Mouse (Mus musculus) CH12.LX (cell line): ENCODE measurements around the gene Pafah2. TPM values are rescaled to one million over a fixed set of nuclear protein-coding genes. Genes with fewer than 3 reads are reported as not detected.

Experiments
- DNase-seq: peaks from one replicate; pipeline ENCODE4 v3.0.0-alpha.2; 2013; ENCODE audit errors: extremely low read depth
- H3K27ac ChIP-seq: 2 replicates; pipeline ENCODE4 v1.5.1; 2012; ENCODE audit warnings: low read depth, mild to moderate bottlenecking, control low read depth, moderate library complexity; ENCODE audit not compliant: insufficient read depth
- H3K27me3 ChIP-seq: replicated peaks from 2 replicates; pipeline ENCODE3; 2012; ENCODE audit warnings: inconsistent platforms
- H3K36me3 ChIP-seq, 2 experiments: replicated peaks in 1 of 2; 2 replicates each; pipeline versions ENCODE3 to v1.6.1; 2012; ENCODE audit warnings: inconsistent platforms in 1 of 2, low read length in 1 of 2, mild to moderate bottlenecking in 1 of 2, mixed read lengths in 1 of 2, moderate library complexity in 1 of 2; ENCODE audit not compliant: control insufficient read depth in 1 of 2, insufficient read depth in 1 of 2
- H3K4me1 ChIP-seq, 2 experiments: 2 replicates each; pipeline ENCODE4 v1.6.1; 2012; ENCODE audit warnings: inconsistent platforms in 1 of 2, moderate library complexity in 1 of 2; ENCODE audit not compliant: insufficient read depth in 2 of 2, control insufficient read depth in 1 of 2
- H3K4me2 ChIP-seq: 2 replicates; pipeline ENCODE4 v1.6.1; 2012; ENCODE audit warnings: low read depth, mild to moderate bottlenecking, control low read depth; ENCODE audit not compliant: poor library complexity, insufficient read depth, severe bottlenecking
- H3K4me3 ChIP-seq, 3 experiments: fragments of 150-350 bp in 1 of 3; sonication (generic) in 1 of 3; replicated peaks in 1 of 3; 2 replicates each; pipeline versions ENCODE3 to v1.5.1; 2011 to 2012; ENCODE audit warnings: low read depth in 2 of 3, low read length in 2 of 3, mild to moderate bottlenecking in 2 of 3, moderate library complexity in 2 of 3, control low read depth in 1 of 3, improper control_type of control experiment in 1 of 3, inconsistent platforms in 1 of 3, mixed read lengths in 1 of 3; ENCODE audit not compliant: poor library complexity in 1 of 3
- H3K79me2 ChIP-seq: replicated peaks from 2 replicates; pipeline ENCODE4 v1.6.1; 2012; ENCODE audit warnings: mild to moderate bottlenecking, moderate library complexity; ENCODE audit not compliant: control insufficient read depth, poor library complexity, insufficient read depth, severe bottlenecking; ENCODE audit errors: extremely low read depth
- H3K9ac ChIP-seq: 2 replicates; pipeline ENCODE4 v1.6.1; 2012; ENCODE audit warnings: low read depth, mild to moderate bottlenecking, control low read depth, moderate library complexity; ENCODE audit not compliant: insufficient read depth
- H3K9me3 ChIP-seq: replicated peaks from 2 replicates; pipeline ENCODE3; 2012; ENCODE audit warnings: low read length, inconsistent platforms, mixed read lengths
- BHLHE40 ChIP-seq: IDR thresholded peaks from 2 replicates; pipeline ENCODE4 v1.6.1; 2011; ENCODE audit warnings: mild to moderate bottlenecking, low read depth, low read length, improper control_type of control experiment
- ELF1 ChIP-seq: IDR thresholded peaks from 2 replicates; pipeline ENCODE4 v1.6.1; 2014; ENCODE audit warnings: low read depth, mild to moderate bottlenecking, inconsistent platforms, low read length, improper control_type of control experiment
- GABPA ChIP-seq: IDR thresholded peaks from 2 replicates; pipeline ENCODE4 v1.6.1; 2012; ENCODE audit warnings: low read depth, low read length, improper control_type of control experiment, inconsistent platforms; ENCODE audit not compliant: insufficient replicate concordance
- HCFC1 ChIP-seq: IDR thresholded peaks from 2 replicates; pipeline ENCODE4 v1.6.1; 2012; ENCODE audit warnings: low read depth, mild to moderate bottlenecking, inconsistent platforms, low read length, improper control_type of control experiment
- IRF4 ChIP-seq: IDR thresholded peaks from 2 replicates; pipeline ENCODE4 v1.6.1; 2014; ENCODE audit warnings: low read depth, mild to moderate bottlenecking, inconsistent platforms, low read length, improper control_type of control experiment
- JUN ChIP-seq: IDR thresholded peaks from 2 replicates; pipeline ENCODE4 v1.6.1; 2011; ENCODE audit warnings: low read depth, mild to moderate bottlenecking, low read length, improper control_type of control experiment, moderate library complexity; ENCODE audit not compliant: insufficient read depth
- MAFK ChIP-seq: IDR thresholded peaks from 2 replicates; pipeline ENCODE4 v1.6.1; 2011; ENCODE audit warnings: low read length, improper control_type of control experiment; ENCODE audit not compliant: insufficient replicate concordance
- MYC ChIP-seq: IDR thresholded peaks from 2 replicates; pipeline ENCODE4 v1.6.1; 2011; ENCODE audit warnings: low read depth, mild to moderate bottlenecking, improper control_type of control experiment, low read length
- NELFE ChIP-seq: IDR thresholded peaks from 2 replicates; pipeline ENCODE4 v1.6.1; 2011; ENCODE audit warnings: low read depth, low read length, improper control_type of control experiment
- POLR2A ChIP-seq: IDR thresholded peaks from 2 replicates; pipeline ENCODE4 v1.6.1; 2011; ENCODE audit warnings: low read depth, mild to moderate bottlenecking, improper control_type of control experiment, low read length
- POLR2AphosphoS2 ChIP-seq: IDR thresholded peaks from 2 replicates; pipeline ENCODE4 v1.6.1; 2011; ENCODE audit warnings: low read depth, low read length, improper control_type of control experiment
- SIN3A ChIP-seq: IDR thresholded peaks from 2 replicates; pipeline ENCODE4 v1.6.1; 2012; ENCODE audit warnings: low read length, improper control_type of control experiment, inconsistent platforms
- TBP ChIP-seq: conservative IDR thresholded peaks from 2 replicates; pipeline ENCODE4 v1.6.1; 2011; ENCODE audit warnings: low read depth, low read length, improper control_type of control experiment
- TCF12 ChIP-seq: IDR thresholded peaks from 2 replicates; pipeline ENCODE4 v1.6.1; 2014; ENCODE audit warnings: low read depth, mild to moderate bottlenecking, inconsistent platforms, low read length, improper control_type of control experiment
- UBTF ChIP-seq: IDR thresholded peaks from 2 replicates; pipeline ENCODE4 v1.6.1; 2012; ENCODE audit warnings: low read depth, mild to moderate bottlenecking, inconsistent platforms, low read length, improper control_type of control experiment, moderate library complexity
- ZKSCAN1 ChIP-seq: IDR thresholded peaks from 2 replicates; pipeline ENCODE4 v1.6.1; 2012; ENCODE audit warnings: low read depth, inconsistent platforms, low read length, improper control_type of control experiment, borderline replicate concordance
- ZMIZ1 ChIP-seq: IDR thresholded peaks from 2 replicates; pipeline ENCODE4 v1.6.1; 2012; ENCODE audit warnings: low read depth, mild to moderate bottlenecking, inconsistent platforms, low read length, improper control_type of control experiment
- ZNF384 ChIP-seq: IDR thresholded peaks from 2 replicates; pipeline ENCODE4 v1.6.1; 2012; ENCODE audit warnings: low read depth, low read length, improper control_type of control experiment, inconsistent platforms
- dilution Hi-C: fragments of 300-500 bp; cut with MboI; formaldehyde crosslinking; loops from 2 replicates; pipeline ENCODE4 v1.14.3; 2020; ENCODE audit warnings: low sequenced_read_pairs; ENCODE audit not compliant: extremely low pct_unique_long_range_greater_than_20kb, extremely low pct_ligation_motif_present
- in situ Hi-C: fragments of 300-500 bp; cut with MboI; formaldehyde crosslinking; loops from 3 replicates; pipeline ENCODE4 v1.14.3; 2019; ENCODE audit warnings: low sequenced_read_pairs, low pct_ligation_motif_present, low pct_unique_long_range_greater_than_20kb, mixed read lengths
- polyA plus RNA-seq: library from polyadenylated mRNA; unstranded; fragments of >175 nt; gene quantifications from 2 replicates; pipeline ENCODE4 v1.2.1, GENCODE M21; 2012; ENCODE audit warnings: low read depth; ENCODE audit not compliant: insufficient read length
- total RNA-seq, 2 experiments: library from RNA; depleted of rRNA; stranded (reverse); fragments of 300-350 nt in 1 of 2; fragments of >200 nt in 1 of 2; gene quantifications; 2 replicates each; pipeline ENCODE4 v1.2.3; 2012 to 2014

Gene Pafah2
- total and polyA plus RNA-seq, 3 experiments = 8.9 to 10.7 (median 10.4) TPM

DNA sequence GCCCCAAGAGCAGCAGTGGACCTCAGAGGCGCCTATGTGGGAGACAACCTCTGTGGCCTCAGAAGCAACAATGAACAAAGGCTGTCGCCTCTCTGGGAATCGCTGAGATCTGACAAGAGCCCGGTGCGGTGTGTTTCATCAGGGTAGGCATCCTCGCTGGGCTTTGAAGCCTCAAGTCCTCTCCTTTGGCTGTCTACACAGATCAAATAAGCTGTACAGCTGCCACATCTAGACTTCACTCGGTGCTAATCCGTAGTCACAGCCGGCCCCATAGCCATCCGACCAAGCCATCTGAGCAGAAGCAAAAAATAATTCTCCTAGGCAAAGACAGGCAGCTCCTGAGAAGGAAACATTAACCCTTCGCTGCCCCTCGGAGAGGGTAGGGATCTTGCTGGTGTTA is 69.7 kb downstream of the Pafah2 start:
- Histone ChIP-seq H3K4me3 (no peak overlapping the region), H3K4me1 (peaks cover 3% of the 10 kb centered on the region in 2 experiments), H3K27ac (no peak overlapping the region), H3K9me3 (peaks cover 7% of the 10 kb centered on the region), H3K9ac (no peak overlapping the region), H3K27me3 (peaks cover 45% of the 10 kb centered on the region), H3K79me2 (no peaks in the 10 kb centered on the region; the same call in 1 of the 2 replicates), H3K36me3 (peaks cover 0 to 1% of the 10 kb centered on the region in 2 experiments), H3K4me2 (no peak overlapping the region)
- in situ Hi-C loops (no loop called here), dilution Hi-C loops (no loop called here)
- no peak for DNase-seq
- TF ChIP-seq IRF4 = no peak
- TF ChIP-seq NELFE = no peak
- TF ChIP-seq HCFC1 = no peak
- no peak for TF ChIP-seq POLR2A
- no peak for TF ChIP-seq MAFK
- TF ChIP-seq BHLHE40 = no peak
- no peak for TF ChIP-seq UBTF
- no peak for TF ChIP-seq GABPA

DNA sequence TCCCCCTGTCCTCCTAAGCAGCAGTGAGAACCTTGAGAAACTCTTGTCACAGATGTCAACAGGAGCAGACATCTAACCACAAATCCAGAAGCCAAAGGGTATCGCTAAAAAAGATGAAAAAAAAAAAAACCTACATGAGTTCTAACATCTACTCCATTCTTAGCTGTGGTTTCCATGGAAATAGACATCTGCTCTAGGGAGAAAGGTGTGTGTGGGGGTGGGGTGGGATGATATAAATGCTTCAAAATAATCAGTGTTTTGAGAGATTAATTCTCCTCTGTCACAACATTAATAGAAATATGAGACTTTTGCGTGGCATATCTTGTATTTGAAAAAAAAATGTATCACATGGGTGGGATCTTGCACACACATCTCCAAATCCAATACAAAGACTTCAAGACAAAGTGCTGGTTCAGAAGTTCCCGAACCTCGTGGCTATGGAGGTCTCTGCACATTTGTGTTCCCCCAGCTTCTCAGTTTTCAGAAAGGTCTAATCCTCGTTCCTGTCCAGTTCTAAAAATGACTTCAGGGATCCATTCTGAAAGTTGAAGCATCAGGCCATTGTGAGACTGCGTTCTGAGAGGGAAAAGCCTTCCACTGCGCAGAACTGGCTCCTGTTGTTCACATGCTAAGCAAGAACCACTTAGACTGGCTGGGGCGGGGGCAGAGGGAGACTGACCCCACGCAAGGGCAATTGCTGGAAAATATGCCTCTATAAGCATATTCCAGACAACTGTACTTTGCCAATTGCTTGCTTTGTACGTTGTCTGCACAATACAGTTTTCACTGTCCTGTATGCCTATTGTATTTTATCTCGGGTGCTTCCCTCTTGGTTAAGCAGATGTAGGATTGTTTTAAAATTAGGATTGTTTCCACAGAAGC is 70.5 kb downstream of the Pafah2 start:
- Histone ChIP-seq H3K79me2 (no peaks in the 10 kb centered on the region; the same call in 1 of the 2 replicates), H3K9me3 (peaks cover 8% of the 10 kb centered on the region), H3K36me3 (peaks cover 4 to 5% of the 10 kb centered on the region in 2 experiments), H3K9ac (no peak overlapping the region), H3K4me3 (no peak overlapping the region), H3K4me1 (peaks cover 3% of the 10 kb centered on the region in 2 experiments), H3K27me3 (peaks cover 45% of the 10 kb centered on the region), H3K4me2 (no peak overlapping the region), H3K27ac (no peak overlapping the region)
- in situ Hi-C loops = no loop called here
- no peak for TF ChIP-seq ELF1
- TF ChIP-seq TCF12 = no peak
- TF ChIP-seq TBP = no peak
- no peak for TF ChIP-seq ZKSCAN1
- no peak for TF ChIP-seq IRF4
- TF ChIP-seq ZMIZ1 = no peak
- TF ChIP-seq JUN = no peak
- TF ChIP-seq MYC = no peak
- TF ChIP-seq ZNF384 = no peak
- no peak for TF ChIP-seq POLR2AphosphoS2
- no peak for TF ChIP-seq SIN3A
- DNase-seq = no peak
- dilution Hi-C loops = no loop called here
